Mouse (Mus musculus) urinary bladder, postnatal 36 days (tissue): Measurements from ENCODE around the gene Prr5l.

Source experiments
- DNase-seq, 2 experiments: peaks; one replicate each; pipeline ENCODE4 v3.0.0; 2022; ENCODE audit warnings: low spot score in 2 of 2, mixed read lengths in 1 of 2

Prr5l gene

DNA sequence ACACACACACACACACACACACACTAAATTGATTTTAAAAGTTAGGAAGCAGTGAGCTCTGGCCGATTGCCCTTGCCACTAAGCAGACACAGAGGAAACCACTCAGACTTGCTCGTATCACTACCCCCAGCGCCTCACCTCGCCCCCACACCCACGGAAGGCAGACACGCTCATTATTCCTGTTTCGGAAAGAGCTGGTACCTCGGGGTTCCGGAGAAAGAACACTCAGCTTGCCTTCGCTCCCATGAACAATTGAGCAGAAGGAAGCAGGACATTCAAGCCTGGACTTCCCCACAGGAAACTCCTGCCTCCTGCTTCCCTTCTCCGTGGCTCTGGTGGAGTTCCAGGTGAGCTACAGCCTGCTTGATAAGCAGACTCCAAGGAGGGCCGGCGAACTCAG lies 60.0 kb downstream of the Prr5l start:
- DNase-seq, result no peak

DNA sequence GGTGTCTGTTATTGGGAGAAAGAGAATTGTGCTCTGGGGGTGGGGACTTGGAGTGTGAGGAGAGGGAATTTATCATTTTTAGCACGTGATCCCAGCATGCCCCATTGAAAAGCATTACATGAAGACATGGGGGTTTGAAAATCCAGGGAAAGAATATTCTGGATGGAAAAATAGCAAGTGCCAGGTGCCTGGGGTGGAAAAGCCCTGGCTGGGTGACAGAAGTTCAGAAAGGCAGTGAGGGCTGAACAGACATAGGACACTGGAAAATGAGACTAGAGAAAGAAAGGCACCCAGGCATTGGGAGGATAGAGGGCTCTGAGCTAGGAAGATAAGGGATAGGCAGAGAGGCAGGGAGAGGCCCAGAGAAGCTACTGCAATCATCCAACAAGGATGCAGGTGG lies 62.0 kb downstream of the Prr5l start:
- no peak for DNase-seq

DNA sequence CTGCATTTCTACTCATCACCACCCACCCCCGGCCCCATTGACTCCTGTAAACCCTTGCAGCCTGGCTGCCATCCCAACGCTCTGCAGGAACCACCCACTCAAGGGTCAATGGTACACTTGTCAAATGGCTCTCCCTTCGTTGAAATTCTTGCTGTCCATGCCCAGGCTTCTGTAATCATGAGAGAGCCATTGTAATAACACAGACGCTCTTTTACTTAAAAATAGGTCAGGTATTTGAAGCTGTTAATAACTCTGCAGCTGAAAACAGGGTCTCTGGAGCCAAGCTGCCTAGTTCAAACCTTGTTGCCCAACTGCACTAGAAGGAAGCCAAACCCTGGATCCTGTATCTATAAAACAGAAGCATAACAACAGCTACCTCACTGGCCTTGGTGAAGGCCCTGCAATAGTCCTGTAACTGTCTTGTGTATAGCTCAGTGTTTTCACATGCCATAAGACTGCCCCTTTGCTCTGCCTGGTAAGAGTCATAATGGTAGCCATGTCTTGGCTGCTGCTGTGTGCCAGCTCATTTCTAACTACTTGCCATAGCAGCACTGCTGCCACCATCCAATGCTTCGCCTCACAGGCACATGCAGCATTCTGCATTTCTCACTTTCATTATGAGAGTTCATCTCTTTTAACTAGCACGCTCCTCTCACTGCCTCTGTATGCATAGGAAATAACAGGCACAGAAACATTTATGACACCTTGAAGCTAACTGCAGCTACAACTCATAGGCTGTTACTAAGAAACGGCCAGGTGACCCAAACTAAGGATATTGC lies 63.7 kb downstream of the Prr5l start:
- DNase-seq, result no peak

DNA sequence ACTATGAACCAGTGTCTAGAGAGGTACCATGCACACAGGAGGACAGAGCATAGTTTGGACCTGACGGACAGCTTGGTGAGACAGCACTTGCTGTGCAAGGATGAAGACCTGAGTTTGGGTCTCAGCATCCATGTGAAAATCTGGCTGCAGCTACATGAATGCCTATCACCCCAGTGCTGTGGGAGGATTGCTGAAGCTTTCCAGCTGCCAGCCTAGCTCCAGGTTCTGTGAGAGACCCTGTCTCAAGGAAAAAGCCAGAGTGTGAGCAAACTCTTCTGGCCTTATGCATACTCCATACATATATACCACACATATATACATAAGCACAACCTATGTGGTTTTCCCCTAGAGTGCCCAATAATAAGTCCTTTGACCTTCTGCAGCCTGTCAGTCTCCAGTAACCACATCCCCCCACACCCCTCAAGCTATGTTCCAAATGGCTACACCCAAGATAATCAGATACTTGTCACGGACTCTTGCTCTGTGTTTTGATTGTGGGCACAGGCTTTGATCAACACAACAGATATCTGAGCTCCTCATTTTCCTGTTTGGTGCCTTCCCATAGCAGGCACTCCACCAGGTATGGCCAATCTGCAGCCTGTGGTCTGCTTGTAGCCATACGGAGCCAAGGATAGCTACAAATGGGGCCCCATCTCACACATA lies 66.0 kb downstream of the Prr5l start:
- no peak for DNase-seq

DNA sequence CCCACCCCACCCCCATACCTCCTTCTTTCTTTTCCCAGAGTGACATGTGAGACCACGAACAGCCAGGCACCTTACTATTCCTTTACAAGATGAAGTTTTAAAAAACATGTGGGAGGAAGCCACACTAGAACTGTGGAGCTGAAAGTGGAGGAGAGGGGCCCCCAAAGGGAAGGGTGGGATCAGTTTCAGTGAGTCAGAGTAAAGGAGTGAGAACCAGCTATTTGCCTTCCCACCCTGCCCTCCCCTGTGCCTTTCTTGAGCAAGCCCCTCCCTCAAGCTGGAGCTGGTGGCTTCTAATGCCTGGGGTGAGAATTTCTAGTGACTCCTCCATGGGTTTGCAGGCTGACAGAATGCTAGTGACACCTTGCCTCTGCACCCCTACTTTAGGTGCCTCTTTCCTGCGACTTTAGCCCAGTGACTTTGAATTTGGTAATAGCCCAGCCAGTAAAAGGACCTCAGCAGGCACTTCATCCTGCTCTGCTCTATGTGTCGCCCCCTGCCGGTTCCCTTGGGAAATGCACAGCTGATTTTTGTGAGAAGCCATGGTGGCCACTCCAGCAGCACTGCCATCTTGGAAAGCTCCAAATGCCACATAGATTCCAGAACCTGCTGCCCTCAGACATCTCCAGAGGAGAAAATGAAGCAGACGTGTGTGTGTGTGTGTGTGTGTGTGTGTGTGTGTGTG lies 67.4 kb downstream of the Prr5l start:
- no peak for DNase-seq

DNA sequence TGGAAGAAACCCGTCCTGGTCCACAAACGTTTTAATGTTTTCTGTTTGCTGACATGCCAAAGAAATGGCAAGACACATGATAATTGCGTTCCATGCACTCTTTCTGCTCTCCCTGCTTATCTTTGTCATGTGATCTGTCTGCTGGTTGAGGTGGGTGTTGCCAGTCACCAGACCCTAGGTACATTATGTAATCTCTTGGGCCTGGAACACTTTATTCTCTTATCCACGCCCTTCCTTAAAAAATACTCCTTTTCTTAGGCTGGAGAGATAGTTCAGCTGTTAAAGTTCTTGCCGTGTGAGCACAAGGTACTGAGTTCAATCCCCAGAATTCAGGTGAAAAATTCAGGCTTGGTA lies 68.6 kb downstream of the Prr5l start:
- no peak for DNase-seq

DNA sequence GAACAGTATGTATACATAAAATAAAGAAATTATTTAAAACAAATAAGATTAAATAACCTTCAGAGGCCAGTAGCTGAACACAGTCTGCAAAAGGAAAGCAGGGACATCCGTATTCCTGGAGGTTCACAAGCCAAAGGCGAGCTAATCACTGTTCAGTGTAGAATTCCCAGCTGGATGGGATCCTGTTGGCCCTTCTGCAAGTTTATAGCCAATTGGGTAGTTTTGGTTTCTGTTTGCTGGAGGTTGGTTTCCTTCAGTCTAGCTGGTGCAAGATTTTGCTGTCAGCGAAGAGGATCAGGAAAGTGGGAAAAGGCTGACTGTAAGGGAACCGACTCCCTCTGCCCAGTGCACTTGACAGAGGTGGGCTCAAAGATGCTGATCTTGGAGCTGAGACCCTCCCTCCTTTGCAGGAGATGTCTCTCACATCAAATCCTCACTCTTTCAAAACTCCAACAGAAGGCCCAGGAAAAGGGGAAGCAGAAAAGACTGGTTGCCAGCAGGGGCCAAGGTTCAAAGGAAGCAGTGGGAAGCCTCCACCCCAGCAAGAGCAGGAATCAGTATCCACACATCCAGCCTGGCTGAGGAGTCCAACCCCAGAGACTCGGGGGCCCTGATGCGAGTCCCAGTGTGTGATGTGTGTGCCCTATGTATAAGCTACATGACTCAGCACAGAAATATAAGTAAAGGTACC lies 69.1 kb downstream of the Prr5l start:
- no peak for DNase-seq

DNA sequence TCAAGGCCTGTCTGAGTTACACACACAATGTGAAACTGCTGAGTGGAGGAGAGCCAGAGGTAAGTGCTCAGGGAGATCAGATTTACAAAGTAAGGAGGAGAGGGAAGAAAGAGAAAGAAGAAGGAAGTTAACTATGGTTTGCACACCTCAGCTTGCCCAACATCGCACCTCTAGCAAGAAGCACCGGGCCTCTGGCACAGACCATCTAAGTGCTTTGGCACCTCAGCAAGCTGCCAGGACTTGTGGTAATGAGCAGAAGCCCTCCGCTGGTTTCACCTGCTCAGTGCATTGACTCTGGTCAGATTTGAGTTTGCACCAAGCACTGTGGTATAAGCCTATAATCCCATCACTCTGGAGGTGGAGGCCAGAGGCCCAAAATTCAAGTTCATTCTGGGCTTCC lies 70.9 kb downstream of the Prr5l start:
- no peak for DNase-seq

DNA sequence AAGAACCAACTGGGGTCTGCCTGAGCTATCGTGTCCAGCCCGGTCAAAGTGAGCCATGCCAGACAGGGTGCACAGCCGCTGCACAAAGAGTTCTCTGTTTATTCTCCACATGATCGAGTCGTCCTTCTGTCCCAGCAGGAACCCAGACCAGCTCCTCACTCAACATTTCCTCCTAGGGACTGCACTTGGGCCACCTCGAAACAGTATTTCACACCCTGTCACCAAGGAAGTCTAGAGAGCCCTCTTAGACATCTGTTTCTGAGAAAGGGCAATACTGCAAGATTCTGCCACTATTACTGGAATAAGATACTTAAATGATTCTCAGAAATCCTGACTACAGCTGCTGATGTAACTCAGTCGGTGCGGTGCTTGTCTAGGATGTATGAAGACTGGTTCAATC lies 72.1 kb downstream of the Prr5l start:
- DNase-seq, result no peak

DNA sequence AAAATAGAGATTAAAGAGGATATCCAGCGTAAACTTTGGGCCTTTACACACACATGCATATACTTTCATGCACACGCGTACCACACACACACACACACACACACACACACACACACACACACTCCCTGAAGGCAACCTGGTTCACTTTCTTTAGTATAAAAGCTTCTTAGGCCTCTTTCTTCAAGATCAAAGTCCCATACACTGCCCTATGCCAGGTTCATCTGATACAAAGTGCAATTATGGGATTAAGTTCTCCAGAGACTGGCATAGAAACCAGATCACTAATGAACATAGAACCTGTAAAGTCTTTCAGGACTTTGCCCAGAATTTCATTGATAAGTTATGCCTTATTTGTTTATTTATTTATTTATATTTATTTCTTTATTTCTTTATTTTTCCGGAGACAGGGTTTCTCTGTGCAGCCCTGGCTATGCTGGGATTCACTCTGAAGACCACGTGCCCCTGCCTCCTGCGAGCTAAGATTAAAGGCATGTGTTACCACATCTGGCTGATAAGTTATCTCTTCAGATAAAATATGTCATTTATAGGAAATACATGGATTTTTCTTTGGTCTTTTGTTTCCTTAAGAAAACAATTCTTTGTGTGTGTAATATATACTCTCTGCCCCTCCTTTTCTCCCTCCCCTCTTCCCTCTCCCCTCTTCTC lies 73.1 kb downstream of the Prr5l start:
- no peak for DNase-seq

DNA sequence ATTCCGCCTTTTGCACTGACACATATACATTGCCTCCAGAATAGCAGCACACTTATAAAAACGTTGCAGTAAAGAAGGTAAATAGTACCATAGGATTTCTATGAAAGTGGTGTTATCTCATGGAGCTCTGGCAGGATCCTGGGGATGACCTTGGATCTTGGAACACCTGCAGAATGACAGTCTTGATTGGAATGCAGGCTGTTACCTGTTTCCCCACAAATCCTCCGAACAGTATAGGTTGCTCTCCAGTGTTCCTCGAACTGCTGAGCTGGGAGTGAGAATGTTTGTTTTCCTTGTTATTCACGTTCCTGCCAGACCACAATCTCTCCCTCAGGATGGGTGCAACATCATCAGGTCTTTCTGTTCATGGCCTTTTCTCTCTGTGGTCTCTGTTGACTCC lies 75.1 kb downstream of the Prr5l start:
- DNase-seq, result no peak

DNA sequence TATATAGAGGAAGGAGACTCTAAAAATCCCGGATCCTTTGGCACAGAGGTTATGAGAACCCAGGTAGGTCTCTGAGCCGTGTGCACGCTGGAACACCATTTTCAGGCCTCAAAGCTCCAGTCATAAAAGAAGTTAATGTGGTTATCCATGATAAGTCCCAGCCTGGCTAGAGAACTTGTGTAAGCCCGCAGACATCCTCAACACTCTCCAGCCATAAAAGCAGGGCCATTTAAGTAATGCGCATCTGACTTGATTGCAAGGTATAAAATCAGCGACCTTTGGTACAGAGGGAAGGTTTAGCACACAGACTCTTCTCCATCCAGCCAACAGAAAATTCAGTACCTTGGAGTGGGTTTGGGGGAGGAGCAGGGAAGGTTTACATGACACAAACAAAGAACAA lies 80.6 kb downstream of the Prr5l start:
- DNase-seq, result no peak

DNA sequence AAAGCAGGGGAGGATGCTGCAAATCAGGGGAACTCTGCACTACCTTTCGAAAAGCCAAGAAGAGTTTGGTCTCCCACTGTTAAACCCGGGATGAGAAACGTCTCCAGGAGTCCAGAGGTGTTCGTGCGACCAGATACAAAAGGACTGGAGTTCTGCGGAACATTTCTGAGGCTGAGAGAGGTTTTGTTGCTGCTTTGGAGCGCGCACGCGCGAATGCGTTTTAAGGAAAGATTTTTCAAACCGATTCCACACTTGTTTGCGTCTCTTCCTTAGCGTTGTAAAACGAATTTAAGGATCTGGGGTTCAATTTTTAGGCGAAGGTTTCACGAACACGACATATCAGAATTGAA lies 85.0 kb downstream of the Prr5l start:
- no peak for DNase-seq

DNA sequence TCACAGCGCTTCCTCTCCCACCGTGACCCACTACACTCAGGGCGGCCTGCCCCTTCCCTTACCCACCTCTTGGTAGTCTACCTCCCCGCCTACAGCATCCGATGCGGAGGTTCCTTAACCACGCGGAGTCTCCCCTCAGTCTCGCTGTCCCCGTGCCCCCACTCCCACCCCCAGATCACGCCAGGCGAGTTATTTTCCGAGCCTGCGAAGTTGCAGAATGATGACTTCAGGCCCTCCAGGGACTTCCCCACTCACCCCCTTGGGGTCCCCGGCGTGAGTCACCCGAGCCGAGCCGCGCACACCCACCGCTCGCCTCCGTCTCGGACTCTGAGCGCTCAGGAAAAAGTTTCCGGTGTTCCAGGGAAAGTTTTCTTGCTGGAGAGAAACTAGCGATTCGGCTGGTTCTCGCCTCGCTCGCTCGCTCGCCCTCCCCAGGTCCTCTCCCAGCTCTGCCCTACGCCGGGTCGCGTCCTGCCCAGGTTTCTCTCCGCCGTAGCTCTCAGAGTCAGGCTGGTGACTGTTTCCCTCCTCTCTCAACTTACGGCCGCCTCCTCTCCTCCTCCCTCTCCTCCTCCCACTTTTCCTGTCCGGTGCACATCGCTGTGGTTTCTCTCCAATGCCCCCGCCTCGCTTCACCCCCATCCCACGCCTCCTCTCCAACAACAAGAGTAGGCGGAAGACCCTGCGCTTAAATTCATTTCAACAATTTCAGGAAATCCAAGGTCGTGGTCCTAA lies 85.5 kb downstream of the Prr5l start:
- DNase-seq, result peak in 1 of 2 experiments; percentile 44

DNA sequence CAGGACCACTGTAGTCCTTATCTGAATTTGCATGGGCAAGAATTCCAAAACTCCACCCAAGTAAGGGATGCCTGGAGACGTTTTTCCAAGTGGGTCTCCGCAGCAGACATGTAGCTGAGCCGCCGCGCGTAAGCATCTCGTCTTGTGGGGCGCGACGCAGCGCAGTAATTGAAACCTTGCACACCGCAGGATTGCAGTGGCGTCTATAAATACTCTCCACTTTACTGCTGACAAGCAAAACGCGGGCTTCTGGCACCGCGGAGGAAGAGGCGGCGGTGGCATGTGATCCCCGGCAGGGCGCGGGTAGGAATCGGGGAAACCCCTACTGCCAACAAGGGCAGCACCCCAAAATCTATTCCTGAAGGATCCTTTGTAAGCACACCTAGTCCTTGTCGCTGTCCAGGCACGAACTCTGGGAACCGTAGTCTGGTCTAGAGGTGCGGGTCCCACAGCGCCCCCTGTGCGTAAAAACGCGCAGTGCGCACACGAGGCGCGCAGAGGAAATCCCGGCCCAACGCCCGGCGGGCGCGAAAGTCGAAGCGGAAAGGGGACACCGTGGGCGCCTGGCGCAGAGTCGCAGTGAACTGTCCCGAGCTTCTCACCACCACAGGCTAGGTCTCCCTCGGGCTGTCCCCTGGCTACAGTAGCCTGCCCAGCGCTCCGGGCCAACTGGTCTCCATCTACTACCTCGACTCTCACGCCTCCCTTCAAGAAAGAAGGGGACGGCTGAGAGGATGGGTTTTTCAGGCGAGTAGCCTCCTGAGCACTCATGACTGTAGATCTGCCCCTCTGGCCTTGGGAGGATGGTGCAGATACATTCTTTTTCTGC lies 86.3 kb downstream of the Prr5l start:
- peak; percentile 68 to 71 for DNase-seq

DNA sequence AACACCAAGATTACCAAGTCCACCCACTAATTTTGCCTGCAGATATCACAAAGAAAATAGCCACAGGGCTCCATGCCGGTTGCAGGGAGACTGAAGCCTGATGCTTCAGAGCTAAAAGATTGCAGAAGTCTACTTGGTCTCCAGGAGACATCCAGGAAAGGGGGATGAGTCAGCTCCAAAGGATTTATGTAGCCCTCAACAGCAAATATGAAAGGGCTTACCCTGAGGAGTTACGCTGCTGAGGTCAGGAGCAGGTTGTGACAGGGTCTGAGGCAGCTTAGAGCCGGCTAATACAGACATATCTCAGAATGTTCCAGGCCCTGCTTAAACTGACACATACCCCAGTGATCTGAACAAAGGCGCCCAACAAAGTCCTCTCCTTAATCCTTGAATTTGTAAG lies 90.7 kb downstream of the Prr5l start:
- DNase-seq, result no peak

DNA sequence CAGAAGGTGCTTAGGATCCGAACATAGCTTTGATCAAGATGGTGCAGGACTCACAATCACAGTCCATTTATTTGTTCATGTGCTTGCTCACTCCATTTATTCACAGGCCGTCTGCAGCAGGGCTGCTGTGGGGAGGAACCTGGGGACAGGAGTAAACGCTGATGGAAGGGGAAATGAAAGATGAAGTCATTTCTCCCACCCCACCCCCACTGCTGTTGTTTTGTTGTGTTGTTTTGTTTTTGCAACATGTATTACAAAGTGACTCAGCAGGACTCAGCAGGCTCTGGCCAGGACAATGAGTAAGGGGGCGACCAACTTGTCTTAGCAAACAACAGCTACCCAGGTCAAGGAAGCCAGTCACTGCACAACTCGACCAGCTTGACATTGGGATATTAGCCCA lies 99.6 kb downstream of the Prr5l start:
- DNase-seq, result no peak

DNA sequence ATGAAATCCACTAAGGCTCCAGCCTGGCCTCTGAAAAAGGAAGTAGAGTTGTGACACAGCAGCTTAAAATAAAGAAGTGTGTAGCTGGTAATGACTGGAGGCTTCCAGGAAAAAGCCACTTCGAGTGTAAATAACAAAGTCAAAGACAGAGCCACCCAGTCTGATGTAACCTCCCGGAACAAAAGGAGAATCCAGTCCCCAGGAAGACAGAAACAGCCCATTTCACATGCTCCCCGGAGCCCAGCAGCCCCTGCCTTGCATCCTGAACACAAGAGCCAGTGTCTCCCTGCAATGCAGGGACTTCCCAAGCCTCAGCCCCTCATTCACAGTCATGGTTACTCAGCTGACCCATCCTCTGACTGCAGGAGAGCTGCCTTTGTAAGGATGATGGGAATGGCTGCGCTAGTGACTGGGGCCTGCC lies 101.5 kb downstream of the Prr5l start:
- no peak for DNase-seq

DNA sequence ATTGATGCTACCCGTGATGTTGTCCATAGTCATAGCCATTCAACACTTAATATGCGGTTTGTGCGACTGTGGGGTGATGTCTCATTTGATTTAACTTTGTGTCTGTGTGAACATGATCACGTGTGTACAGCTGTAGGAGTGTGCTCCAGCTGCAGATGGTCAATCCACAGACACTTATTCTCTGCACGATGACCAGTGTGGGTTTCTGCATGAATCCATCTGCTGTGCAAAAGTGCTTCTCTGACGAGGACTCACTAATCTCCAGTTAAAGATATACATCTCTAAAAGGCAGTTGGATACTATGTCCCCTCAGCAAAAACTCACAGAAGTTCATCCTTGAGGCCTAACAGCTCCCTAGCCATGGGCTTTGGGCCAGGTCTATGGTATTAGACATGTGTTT lies 104.7 kb downstream of the Prr5l start:
- DNase-seq, result no peak

DNA sequence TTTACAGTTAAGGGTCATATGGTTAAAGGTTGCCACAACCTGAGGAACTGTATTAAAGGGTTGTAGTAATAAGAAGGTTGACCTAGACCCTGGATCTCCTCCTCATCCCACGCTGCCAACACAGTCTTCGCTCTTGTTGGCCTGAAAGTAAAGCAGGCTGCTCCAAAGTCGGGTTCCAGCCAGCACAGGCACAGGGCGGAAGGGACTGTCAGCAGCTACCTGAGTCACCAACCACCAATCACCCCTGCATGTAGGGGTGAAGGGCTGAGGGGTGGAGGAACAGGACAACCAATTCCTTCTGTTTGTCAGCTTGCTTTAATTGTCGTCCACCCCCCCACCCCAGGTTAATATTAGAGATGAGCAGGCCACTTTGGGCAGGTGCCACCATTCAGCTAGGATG lies 119.3 kb downstream of the Prr5l start:
- DNase-seq, result no peak
